Mouse (Mus musculus) limb, embryonic 14.5 days (tissue): ENCODE measurements around the gene Uri1. TPM values are rescaled to one million over a fixed set of nuclear protein-coding genes. Genes with fewer than 3 reads are reported as not detected.

Experiments used
- ATAC-seq: fragments of 200-750 bp; cut with Nextera tagmentation; 2 replicates; pipeline ENCODE4 v1.8.0; 2017; ENCODE audit warnings: low read depth, moderate number of reproducible peaks, moderate TSS enrichment; ENCODE audit not compliant: low FRiP score
- DNase-seq: peaks from one replicate; pipeline ENCODE4 v3.0.0-alpha.2; 2015; ENCODE audit warnings: low spot score
- H3K27ac ChIP-seq: fragments of 300-500 bp; sonication (generic); replicated peaks from 2 replicates; pipeline ENCODE4 v1.5.1; 2014; ENCODE audit warnings: low read depth, mild to moderate bottlenecking, low read length, moderate library complexity, mixed read lengths
- H3K27me3 ChIP-seq: fragments of 300-500 bp; sonication (generic); 2 replicates; pipeline ENCODE4 v1.6.1; 2014; ENCODE audit warnings: low read length, mixed read lengths; ENCODE audit not compliant: control insufficient read depth, insufficient read depth
- H3K36me3 ChIP-seq: fragments of 300-500 bp; sonication (generic); 2 replicates; pipeline ENCODE4 v1.6.1; 2014; ENCODE audit warnings: mild to moderate bottlenecking, low read length, moderate library complexity, mixed read lengths; ENCODE audit not compliant: control insufficient read depth, insufficient read depth
- H3K4me1 ChIP-seq: fragments of 300-500 bp; sonication (generic); 2 replicates; pipeline ENCODE4 v1.6.1; 2014; ENCODE audit warnings: antibody characterized with exemption, low read length, mixed read lengths; ENCODE audit not compliant: control insufficient read depth, insufficient read depth
- H3K4me2 ChIP-seq: fragments of 300-500 bp; sonication (generic); replicated peaks from 2 replicates; pipeline ENCODE4 v1.6.1; 2014; ENCODE audit warnings: low read depth, mild to moderate bottlenecking, low read length, moderate library complexity; ENCODE audit not compliant: severe bottlenecking
- H3K4me3 ChIP-seq: fragments of 300-500 bp; sonication (generic); replicated peaks from 2 replicates; pipeline ENCODE4 v1.5.1; 2014; ENCODE audit warnings: low read length
- H3K9ac ChIP-seq: fragments of 300-500 bp; sonication (generic); 2 replicates; pipeline ENCODE4 v1.6.1; 2014; ENCODE audit warnings: mild to moderate bottlenecking, low read depth, low read length, moderate library complexity; ENCODE audit not compliant: severe bottlenecking
- H3K9me3 ChIP-seq: fragments of 300-500 bp; sonication (generic); 2 replicates; pipeline ENCODE4 v1.6.1; 2016; ENCODE audit warnings: low read length; ENCODE audit not compliant: control insufficient read depth
- POLR2A ChIP-seq: fragments of 200-500 bp; IDR thresholded peaks from 2 replicates; pipeline ENCODE4 v1.8.0; 2012; ENCODE audit warnings: inconsistent platforms, mild to moderate bottlenecking, moderate library complexity, borderline replicate concordance; ENCODE audit not compliant: insufficient read depth, insufficient read length; ENCODE audit errors: extremely low read depth
- WGBS: fragments of 180-500 bp; shearing (Covaris S2); extraction: QIAGEN DNeasy Blood & Tissue Kit; methylation state at CpG from one replicate; pipeline ENCODE4 v1.1.7; 2014; 5-methylcytosine and 5-hydroxymethylcytosine counted together
- polyA plus RNA-seq, 2 experiments: library from polyadenylated mRNA; depleted of rRNA in 1 of 2; stranded (reverse) in 1 of 2; unstranded in 1 of 2; fragments of >200 nt; fragmentation: Nextera tagmentation in 1 of 2; extraction: Ambion mirVana in 1 of 2; gene quantifications; 2 replicates each; pipeline versions ENCODE4 v1.2.1 to v1.2.3; 2012 to 2014

Gene Uri1
- polyA plus RNA-seq, 2 experiments = 29.0 to 43.4 TPM

DNA sequence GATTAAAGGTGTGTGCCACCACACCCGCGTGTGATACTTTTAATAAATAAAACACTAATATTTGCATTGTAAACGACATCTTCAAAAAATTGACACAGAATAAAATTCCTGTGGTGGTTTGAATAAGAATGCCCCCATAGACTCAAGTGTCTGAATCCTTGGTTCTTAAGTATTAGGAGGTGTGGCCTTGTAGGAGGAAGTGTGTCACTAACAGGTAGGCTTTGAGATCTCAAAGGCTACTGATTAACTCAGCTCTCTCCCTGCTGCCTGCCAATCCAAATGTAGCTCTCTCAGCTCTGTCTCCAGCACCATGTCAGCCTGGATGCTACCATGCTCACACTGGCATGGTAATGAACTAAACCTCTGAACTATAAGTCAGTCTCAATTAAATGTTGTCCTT is 17.9 kb upstream of the Uri1 start:
- no peak for TF ChIP-seq POLR2A
- DNase-seq (no peak), ATAC-seq (no peak)

DNA sequence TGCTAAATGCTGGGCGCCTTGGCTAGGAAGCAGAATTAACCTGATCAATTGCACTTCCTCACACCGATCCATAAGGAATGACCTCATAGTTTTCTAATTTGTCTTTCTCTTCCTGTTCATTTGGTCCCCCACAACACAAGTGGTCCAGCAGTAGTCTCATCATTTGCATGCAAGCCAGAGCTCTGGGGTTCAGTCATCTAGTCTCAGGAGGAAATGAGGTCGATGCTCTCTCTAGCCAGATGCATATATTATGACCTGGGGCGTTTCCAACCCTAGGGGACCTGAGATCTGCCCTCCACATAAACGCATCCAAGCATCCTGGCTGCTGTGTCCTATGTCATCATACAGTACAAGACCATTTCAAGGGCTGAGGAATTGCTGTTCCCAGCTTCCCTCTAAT is 14.2 kb upstream of the Uri1 start:
- Histone ChIP-seq H3K4me2 (no peak overlapping the region), H3K4me3 (no peak overlapping the region), H3K4me1 (no peaks in the 10 kb centered on the region), H3K27ac (no peak overlapping the region), H3K27me3 (no peaks in the 10 kb centered on the region), H3K9ac (no peak overlapping the region), H3K36me3 (no peaks in the 10 kb centered on the region), H3K9me3 (no peaks in the 10 kb centered on the region)
- no peak for DNase-seq
- no peak for ATAC-seq
- WGBS = 71% methylated on average over 5 of the region's 5 CpGs
- TF ChIP-seq POLR2A = no peak

More for the DNA sequence above, 17.9 kb upstream of the Uri1 start:
- H3K9me3 ChIP-seq = no peaks in the 10 kb centered on the region
- H3K36me3 ChIP-seq = no peaks in the 10 kb centered on the region
- WGBS = 85% methylated on average over 3 of the region's 3 CpGs
- no peaks in the 10 kb centered on the region for H3K4me1 ChIP-seq
- H3K4me3 ChIP-seq = no peak overlapping the region
- H3K9ac ChIP-seq = no peak overlapping the region
- H3K4me2 ChIP-seq = no peak overlapping the region
- H3K27me3 ChIP-seq = no peaks in the 10 kb centered on the region
- H3K27ac ChIP-seq = no peak overlapping the region

DNA sequence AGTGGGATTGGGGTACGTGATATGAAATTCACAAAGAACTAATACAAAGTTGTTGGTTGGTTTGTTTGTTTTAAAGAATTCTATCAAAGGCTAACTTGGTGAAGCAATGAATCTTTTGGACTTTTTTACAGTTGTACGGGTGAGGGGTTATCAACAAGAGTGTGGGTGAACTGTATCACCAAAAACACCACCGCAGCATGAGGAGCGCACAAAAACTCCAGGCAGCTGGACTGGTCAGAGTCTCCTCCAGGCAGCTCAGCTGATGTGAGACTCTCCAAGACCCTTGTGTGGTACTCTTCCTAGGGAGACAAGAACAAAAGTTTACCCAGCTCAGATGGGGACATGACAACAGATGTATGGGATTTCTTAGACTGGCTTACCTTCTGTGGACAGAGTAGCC is 7.8 kb upstream of the Uri1 start:
- 83% methylated on average over 4 of the region's 4 CpGs for WGBS
- ATAC-seq (no peak), DNase-seq (no peak)
- Histone ChIP-seq H3K27me3 (no peaks in the 10 kb centered on the region), H3K27ac (no peak overlapping the region), H3K4me3 (no peak overlapping the region), H3K9ac (no peak overlapping the region), H3K4me1 (no peaks in the 10 kb centered on the region), H3K9me3 (no peaks in the 10 kb centered on the region), H3K36me3 (no peaks in the 10 kb centered on the region), H3K4me2 (no peak overlapping the region)
- TF ChIP-seq POLR2A = no peak

DNA sequence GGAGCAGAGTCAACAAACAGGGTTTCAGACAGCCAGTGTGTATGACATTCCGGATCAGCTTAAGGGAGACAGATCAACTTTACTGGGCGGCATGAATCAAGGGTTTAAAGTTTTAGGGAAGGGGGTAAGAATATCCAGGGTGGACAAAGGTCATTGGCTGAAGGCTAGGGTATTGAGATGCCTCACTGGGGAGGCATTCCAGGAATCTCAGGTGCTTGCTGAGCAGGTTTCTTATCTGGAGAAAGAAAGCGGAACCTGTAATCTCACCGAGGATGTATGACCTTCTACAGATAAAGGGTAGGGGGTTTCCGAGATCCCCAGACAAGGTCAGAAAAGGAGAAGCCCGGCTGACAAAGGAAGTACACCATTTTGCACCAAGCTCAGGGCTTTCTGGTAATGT is 7.3 kb upstream of the Uri1 start:
- no peak overlapping the region for H3K27ac ChIP-seq
- DNase-seq (no peak), ATAC-seq (no peak)
- no peak for TF ChIP-seq POLR2A
- no peak overlapping the region for H3K9ac ChIP-seq
- no peaks in the 10 kb centered on the region for H3K4me1 ChIP-seq
- no peaks in the 10 kb centered on the region for H3K36me3 ChIP-seq
- 50% methylated on average over 6 of the region's 6 CpGs for WGBS
- no peaks in the 10 kb centered on the region for H3K27me3 ChIP-seq
- no peak overlapping the region for H3K4me3 ChIP-seq
- no peaks in the 10 kb centered on the region for H3K9me3 ChIP-seq
- H3K4me2 ChIP-seq = no peak overlapping the region

DNA sequence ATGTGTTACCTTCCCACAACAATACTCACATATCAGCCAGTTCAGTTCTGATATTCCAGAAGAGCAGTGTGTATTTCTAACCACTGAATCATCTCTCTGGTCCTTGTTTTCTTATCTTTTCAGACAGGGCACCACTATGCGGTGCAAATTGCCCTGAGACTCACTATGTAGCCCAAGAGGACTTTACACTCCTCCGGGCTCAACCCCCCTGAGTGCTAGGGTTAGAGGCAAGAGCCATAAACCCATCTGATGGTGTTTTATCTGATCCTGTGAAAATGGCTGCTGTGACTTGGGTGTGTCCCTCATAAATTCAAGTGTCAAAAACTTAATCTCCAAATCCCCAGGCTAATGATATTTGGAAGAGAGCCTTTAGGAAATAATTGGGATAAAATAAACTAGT is 6.6 kb upstream of the Uri1 start:
- Histone ChIP-seq H3K4me1 (no peaks in the 10 kb centered on the region), H3K4me2 (no peak overlapping the region), H3K36me3 (no peaks in the 10 kb centered on the region), H3K9me3 (no peaks in the 10 kb centered on the region), H3K27me3 (no peaks in the 10 kb centered on the region), H3K27ac (no peak overlapping the region), H3K4me3 (no peak overlapping the region), H3K9ac (no peak overlapping the region)
- no peak for ATAC-seq
- DNase-seq = no peak
- 4% methylated on average over 2 of the region's 2 CpGs for WGBS
- no peak for TF ChIP-seq POLR2A

DNA sequence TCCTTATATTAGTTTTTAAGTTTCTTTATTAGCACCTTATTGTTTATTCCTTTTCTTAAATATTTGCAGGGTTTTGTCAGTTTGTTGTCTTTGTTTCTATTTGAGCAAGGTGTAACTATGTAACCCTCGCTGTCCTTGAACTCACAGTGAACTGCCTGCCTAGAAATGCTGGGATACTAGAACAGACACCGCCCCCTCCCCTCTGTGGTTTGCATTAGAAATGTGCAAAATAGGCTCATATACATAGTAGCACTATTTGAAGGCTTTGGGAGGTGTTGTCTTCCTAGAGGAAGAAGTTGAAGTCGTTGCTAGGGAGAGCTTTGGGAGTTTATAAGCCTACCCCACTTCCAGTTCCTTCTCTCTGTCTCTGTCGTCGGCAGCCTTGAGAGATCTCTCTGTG is 5.7 kb upstream of the Uri1 start:
- Histone ChIP-seq H3K4me3 (no peak overlapping the region), H3K9me3 (no peaks in the 10 kb centered on the region), H3K4me1 (no peaks in the 10 kb centered on the region), H3K27me3 (no peaks in the 10 kb centered on the region), H3K9ac (no peak overlapping the region), H3K27ac (no peak overlapping the region), H3K36me3 (no peaks in the 10 kb centered on the region), H3K4me2 (no peak overlapping the region)
- WGBS = 48% methylated on average over 5 of the region's 5 CpGs
- no peak for TF ChIP-seq POLR2A
- DNase-seq (no peak), ATAC-seq (no peak)
